Comparison of ENCODE assay signal across 12 mouse cellular contexts in genomic region chr7:116409438-116409837, GRCm38 (mm10). TPM values are rescaled to one million over a fixed set of nuclear protein-coding genes. Genes with fewer than 3 reads are reported as not detected.
A peak's percentile ranks its signal among the peaks of the same experiment; 100 is the strongest.
DNase-seq lines count a peak whose midpoint lies in the region; ATAC-seq and TF ChIP-seq lines count a peak whose summit lies in the region.
"Had no signal": no experiment of that assay in that cellular context is flagged by ENCODE, and none has a peak within 500 bp of the region (broad histone marks: within the 10 kb centered on the region; RNA-seq: fewer than 3 reads in every experiment).

No protein-coding gene starts in this region.

- 41% methylated on average over 1 of the region's 1 CpGs for WGBS in heart, embryonic 13.5 days
- WGBS in lung, postnatal 0 days: 0% methylated on average over 1 of the region's 1 CpGs
- 3% methylated on average over 1 of the region's 1 CpGs for WGBS in lung, adult 2 months

- POLR2A ChIA-PET in Patski (lab: Charles Lee): no interaction called here

- in situ Hi-C loops in Patski (cut with MboI; ENCODE audit: low pct_unique_long_range_greater_than_20kb): no loop called here

- peaks cover 7% of the 10 kb centered on the region for H3K36me3 ChIP-seq in heart, embryonic 13.5 days
- H3K36me3 ChIP-seq in lung, postnatal 0 days (ENCODE audit: insufficient read depth, low read length): no peaks in the 10 kb centered on the region
- H3K36me3 ChIP-seq: hindbrain, embryonic 15.5 days; liver, embryonic 13.5 days had no signal

- no peak for TF ChIP-seq CTCF in lung, postnatal 0 days (IDR thresholded peaks at IDR 0.05)
- TF ChIP-seq CTCF in lung, adult 2 months (IDR thresholded peaks at IDR 0.05; ENCODE audit: insufficient read depth, low read length): no peak
- TF ChIP-seq CTCF in Patski (IDR thresholded peaks at IDR 0.05): no peak

- ATAC-seq in heart, embryonic 13.5 days (ENCODE audit: extremely low read depth, insufficient number of reproducible peaks, low FRiP score, low TSS enrichment): no peak
- ATAC-seq in lung, postnatal 0 days: peak; percentile 70
- ATAC-seq in Patski: no peak
- peak; percentile 96 for ATAC-seq in megakaryocyte, adult 5-6 weeks (ENCODE audit: poor library complexity, severe bottlenecking)

- H3K27me3 ChIP-seq in heart, embryonic 13.5 days (replicated peaks): no peaks in the 10 kb centered on the region
- no peaks in the 10 kb centered on the region for H3K27me3 ChIP-seq in lung, postnatal 0 days (replicated peaks; ENCODE audit: insufficient read depth, low read length)
- H3K27me3 ChIP-seq in Patski: no peaks in the 10 kb centered on the region
- H3K27me3 ChIP-seq: hindbrain, embryonic 15.5 days; liver, embryonic 13.5 days had no signal

- intact Hi-C loops in heart, postnatal 25 days (cut with DNase I): no loop called here

- no peak for TF ChIP-seq POLR2A in lung, adult 2 months (IDR thresholded peaks at IDR 0.05; ENCODE audit: borderline replicate concordance, extremely low read depth, low read depth, low read length)

- CTCF ChIA-PET in Patski (lab: Charles Lee): interaction anchor here (1.5 kb wide), 1 partner anchor 11 kb away, joined by 4 read pairs; no protein-coding TSS in a partner anchor

- peak overlapping the region; percentile 39; the same call in 1 of the 2 replicates for H3K27ac ChIP-seq in heart, embryonic 13.5 days (replicated peaks)
- H3K27ac ChIP-seq in lung, postnatal 0 days (ENCODE audit: low read length): peak overlapping the region; percentile 33; the same call in 1 of the 2 replicates
- H3K27ac ChIP-seq: hindbrain, embryonic 15.5 days; liver, embryonic 13.5 days had no signal

- H3K9ac ChIP-seq in heart, embryonic 13.5 days: no peak overlapping the region
- no peak overlapping the region for H3K9ac ChIP-seq in lung, postnatal 0 days (replicated peaks; ENCODE audit: low read depth)
- H3K9ac ChIP-seq: hindbrain, embryonic 15.5 days; liver, embryonic 13.5 days had no signal

- peaks cover 16% of the 10 kb centered on the region for H3K4me1 ChIP-seq in heart, embryonic 13.5 days
- no peaks in the 10 kb centered on the region; the same call in 1 of the 2 replicates for H3K4me1 ChIP-seq in lung, postnatal 0 days (ENCODE audit: insufficient read depth, low read depth, low read length)
- peaks cover 9% of the 10 kb centered on the region for H3K4me1 ChIP-seq in lung, adult 2 months (ENCODE audit: control insufficient read depth, insufficient read depth, low read length)
- H3K4me1 ChIP-seq: hindbrain, embryonic 15.5 days; liver, embryonic 13.5 days had no signal

- no peak overlapping the region for H3K4me2 ChIP-seq in heart, embryonic 13.5 days
- H3K4me2 ChIP-seq in lung, postnatal 0 days (replicated peaks; ENCODE audit: low read depth, low read length): no peak overlapping the region
- H3K4me2 ChIP-seq: hindbrain, embryonic 15.5 days; liver, embryonic 13.5 days had no signal

- no peaks in the 10 kb centered on the region for H3K9me3 ChIP-seq in heart, embryonic 13.5 days
- no peaks in the 10 kb centered on the region for H3K9me3 ChIP-seq in lung, postnatal 0 days (ENCODE audit: low read length)
- H3K9me3 ChIP-seq: hindbrain, embryonic 15.5 days; liver, embryonic 13.5 days had no signal

- TF ChIP-seq EP300 in lung, postnatal 0 days (IDR thresholded peaks at IDR 0.05): peak; percentile 38; the same call in 1 of the 2 replicates

- H3K4me3 ChIP-seq in heart, embryonic 13.5 days: no peak overlapping the region
- H3K4me3 ChIP-seq in lung, postnatal 0 days (ENCODE audit: low read depth, low read length): no peak overlapping the region
- H3K4me3 ChIP-seq in lung, adult 2 months (replicated peaks; ENCODE audit: extremely low read depth, low read depth, low read length): no peak overlapping the region
- H3K4me3 ChIP-seq: hindbrain, embryonic 15.5 days; liver, embryonic 13.5 days had no signal

- no peak for DNase-seq in heart, postnatal 25 days (ENCODE audit: low spot score)
- peak; percentile 67 for DNase-seq in lung, postnatal 0 days (ENCODE audit: low spot score)
- no peak for DNase-seq in lung, adult 2 months
- peak; percentile 1 for DNase-seq in Patski (ENCODE audit: low read depth, low spot score)
- no peak for DNase-seq in cerebellum, adult 9-10 months
- no peak for DNase-seq in cerebellum, adult 18-20 months
- DNase-seq: cerebellum, adult 8-10 months; gastrocnemius, postnatal 10 days; liver, embryonic 13.5 days had no signal

RNA-seq across cellular contexts. Expression of gene Pik3c2a, which starts 33.8 kb away (rescaled TPM):
- 14.1 and 14.4 TPM in 2 replicates for polyA plus RNA-seq in heart, embryonic 13.5 days (2015; fragmentation: Nextera tagmentation; extraction: Ambion mirVana)
- total RNA-seq in heart, postnatal 25 days (2021): 10 to 100 TPM; 15.6 to 18.5 TPM
- 12.7 and 17.1 TPM in 2 replicates for polyA plus RNA-seq in lung, postnatal 0 days (2015; fragmentation: Nextera tagmentation; extraction: Ambion mirVana)
- 3.4 and 5.5 TPM in 2 replicates for polyA plus RNA-seq in lung, adult 2 months (2012; rRNA removed)
- polyA plus RNA-seq in Patski (2021): 21.2 TPM
- 48.0 and 63.8 TPM in 2 replicates for total RNA-seq in megakaryocyte, adult 5-6 weeks (2015)
- 37.7 and 39.9 TPM in 2 replicates for total RNA-seq in megakaryocyte, adult 5-6 weeks (2017)

Comparison
In these comparisons a context has a peak if more than half of its experiments do, and no peak if none do; other contexts are left out.
1. DNase-seq: peak in lung, postnatal 0 days (single experiment) and Patski (single experiment); none in heart, postnatal 25 days (single experiment), lung, adult 2 months (single experiment), cerebellum, adult 9-10 months (single experiment) and cerebellum, adult 18-20 months (0 of 2).
2. ATAC-seq: peak in lung, postnatal 0 days (single experiment) and megakaryocyte, adult 5-6 weeks (single experiment); none in heart, embryonic 13.5 days (single experiment) and Patski (single experiment).